Mouse (Mus musculus) cortical plate, adult 2 months (tissue): ENCODE results near the gene Zc3h18. TPM values are rescaled to one million over a fixed set of nuclear protein-coding genes. Genes with fewer than 3 reads are reported as not detected.

Source experiments
- H3K27ac ChIP-seq: fragments of 200-500 bp; 2 replicates; pipeline ENCODE4 v1.5.1; 2012; ENCODE audit warnings: low read length, control low read depth, inconsistent platforms; ENCODE audit not compliant: insufficient read depth
- H3K4me1 ChIP-seq: fragments of 200-500 bp; 2 replicates; pipeline ENCODE4 v1.6.1; 2011; ENCODE audit warnings: low read length; ENCODE audit not compliant: control insufficient read depth, insufficient read depth
- H3K4me3 ChIP-seq: fragments of 200-500 bp; 2 replicates; pipeline ENCODE4 v1.5.1; 2011; ENCODE audit warnings: mild to moderate bottlenecking, low read length, control low read depth; ENCODE audit not compliant: insufficient read depth
- CTCF ChIP-seq: fragments of 200-500 bp; IDR thresholded peaks from 2 replicates; pipeline ENCODE4 v1.5.1; 2011; ENCODE audit warnings: mild to moderate bottlenecking, control low read depth, low read length; ENCODE audit not compliant: insufficient read depth; ENCODE audit errors: extremely low read depth
- POLR2A ChIP-seq: fragments of 200-500 bp; IDR thresholded peaks from 2 replicates; pipeline ENCODE4 v1.6.1; 2011; ENCODE audit warnings: mild to moderate bottlenecking, low read length, control low read depth; ENCODE audit not compliant: insufficient read depth; ENCODE audit errors: extremely low read depth
- polyA plus RNA-seq: library from polyadenylated mRNA; depleted of rRNA; stranded (reverse); fragments of >200 nt; gene quantifications from 2 replicates; pipeline ENCODE4 v1.2.3, GENCODE M21; 2012

Zc3h18 gene
- polyA plus RNA-seq, 1 experiment, result 33.0 TPM

DNA sequence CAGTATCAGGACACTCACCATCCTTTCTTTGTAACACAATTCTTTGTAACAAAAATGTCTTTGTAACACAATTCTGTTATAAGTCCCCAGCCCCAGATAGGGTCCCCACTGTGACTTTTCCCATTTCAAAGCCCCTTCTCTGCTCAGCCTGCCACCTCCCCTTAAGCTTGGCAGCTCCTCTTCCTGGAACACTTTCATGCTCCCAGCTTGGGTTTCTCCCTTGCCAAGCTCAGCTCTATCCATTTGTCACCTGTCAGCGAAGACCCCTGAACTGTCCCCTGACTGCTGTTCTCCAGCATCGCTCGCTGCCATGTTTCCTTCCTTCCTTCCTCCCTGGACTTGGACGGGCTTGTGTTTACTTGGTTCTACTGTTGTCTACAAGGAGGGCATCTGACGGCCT is 18.8 kb upstream of the Zc3h18 start:
- Histone ChIP-seq H3K4me3 (no peak overlapping the region), H3K4me1 (peaks cover 10% of the 10 kb centered on the region), H3K27ac (no peak overlapping the region)
- no peak for TF ChIP-seq POLR2A
- TF ChIP-seq CTCF, result no peak

- Histone ChIP-seq H3K27ac (no peak overlapping the region), H3K4me1 (peaks cover 10% of the 10 kb centered on the region), H3K4me3 (no peak overlapping the region)
- TF ChIP-seq POLR2A (no peak), CTCF (no peak)
These were observed 17.2 kb upstream of the Zc3h18 start for GRCm38 (mm10) chr8:122359111-122359775.

- Histone ChIP-seq H3K27ac (no peak within 1 kb of the TSS), H3K4me3 (no peak within 1 kb of the TSS), H3K4me1 (peaks cover 3% of the 10 kb centered on the region)
- TF ChIP-seq POLR2A (no peak), CTCF (no peak)
These were observed 15.6 kb upstream of the Zc3h18 start, which contains the start of gene Trhr2 for GRCm38 (mm10) chr8:122360696-122361416. Gene Trhr2 (minus strand): TSS chr8:122360746.

DNA sequence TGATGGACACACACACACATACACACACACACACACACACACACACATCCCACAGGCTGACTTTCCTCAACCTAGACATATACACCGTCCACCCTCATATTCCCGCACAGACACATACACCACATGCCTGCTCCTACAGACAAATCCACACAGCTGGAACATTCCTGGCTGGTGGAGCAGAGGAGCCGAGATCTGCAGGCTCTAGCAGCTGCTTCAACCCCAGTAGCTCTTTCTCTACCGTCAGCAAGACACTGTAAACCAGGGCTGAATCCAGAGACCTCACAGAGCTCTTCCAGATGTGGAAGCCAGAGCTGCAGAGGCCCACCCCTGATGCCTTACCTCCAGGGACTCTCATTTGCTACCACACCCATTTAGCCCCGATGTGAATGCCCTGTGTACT is 14.1 kb upstream of the Zc3h18 start:
- no peak for TF ChIP-seq POLR2A
- TF ChIP-seq CTCF, result no peak
- no peak overlapping the region for H3K27ac ChIP-seq
- peaks cover 1% of the 10 kb centered on the region for H3K4me1 ChIP-seq
- peak overlapping the region; percentile 14 for H3K4me3 ChIP-seq

- no peak overlapping the region; the same call in 1 of the 2 replicates for H3K4me3 ChIP-seq
- no peak overlapping the region for H3K27ac ChIP-seq
- H3K4me1 ChIP-seq, result peaks cover 1% of the 10 kb centered on the region
- TF ChIP-seq POLR2A (no peak), CTCF (no peak)
These were observed 13.4 kb upstream of the Zc3h18 start for GRCm38 (mm10) chr8:122362967-122363366.

DNA sequence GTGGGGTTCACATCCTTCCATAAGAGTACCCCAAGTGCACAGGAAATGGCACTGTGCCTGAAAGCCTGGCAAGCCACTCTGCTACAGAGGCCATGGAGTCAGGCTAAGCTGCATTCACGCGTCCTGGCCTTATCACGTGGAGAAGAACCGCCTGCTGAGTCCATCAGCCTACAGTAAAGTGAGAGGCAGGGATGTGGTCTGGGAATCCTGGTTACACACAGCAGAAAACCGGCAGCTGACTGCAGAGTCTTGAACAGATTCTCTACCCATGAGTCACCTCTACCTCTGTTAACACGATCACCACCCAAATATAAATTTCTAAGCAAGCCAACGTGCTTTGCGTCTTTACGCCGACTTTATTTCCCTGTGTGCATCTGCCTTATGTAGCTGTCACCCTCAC is 7.9 kb upstream of the Zc3h18 start:
- H3K4me1 ChIP-seq, result peaks cover 3% of the 10 kb centered on the region
- H3K4me3 ChIP-seq, result no peak overlapping the region
- TF ChIP-seq CTCF, result no peak
- no peak for TF ChIP-seq POLR2A
- H3K27ac ChIP-seq, result no peak overlapping the region

- peaks cover 3% of the 10 kb centered on the region for H3K4me1 ChIP-seq
- TF ChIP-seq CTCF (peak; percentile 88), POLR2A (no peak)
- H3K27ac ChIP-seq, result no peak overlapping the region
- H3K4me3 ChIP-seq, result no peak overlapping the region
These were observed 6.7 kb upstream of the Zc3h18 start for GRCm38 (mm10) chr8:122369665-122370064.

- no peak for TF ChIP-seq POLR2A
- no peak for TF ChIP-seq CTCF
- no peak overlapping the region for H3K27ac ChIP-seq
- peaks cover 3% of the 10 kb centered on the region for H3K4me1 ChIP-seq
- H3K4me3 ChIP-seq, result no peak overlapping the region
These were observed 4.7 kb upstream of the Zc3h18 start for GRCm38 (mm10) chr8:122371706-122372105.

GRCm38 (mm10) chr8:122375320-122375719 is 1.1 kb upstream of the Zc3h18 start:
- no peaks in the 10 kb centered on the region for H3K4me1 ChIP-seq
- no peak overlapping the region for H3K4me3 ChIP-seq
- H3K27ac ChIP-seq, result no peak overlapping the region
- TF ChIP-seq POLR2A (no peak), CTCF (no peak)

GRCm38 (mm10) chr8:122375751-122376364 is 551 bp upstream of the Zc3h18 start:
- TF ChIP-seq CTCF (no peak), POLR2A (no peak)
- no peaks in the 10 kb centered on the region; the same call in 1 of the 2 replicates for H3K4me1 ChIP-seq
- no peak overlapping the region for H3K27ac ChIP-seq
- H3K4me3 ChIP-seq, result peak overlapping the region; percentile 64
